Mouse (Mus musculus) heart, embryonic 14.5 days (tissue): ENCODE results near the gene Tbx21. TPM values are rescaled to one million over a fixed set of nuclear protein-coding genes. Genes with fewer than 3 reads are reported as not detected.

Experiments used
- ATAC-seq: fragments of 200-750 bp; cut with Nextera tagmentation; 2 replicates; pipeline ENCODE4 v1.8.0; 2017; ENCODE audit warnings: low read depth, moderate TSS enrichment; ENCODE audit not compliant: insufficient number of reproducible peaks, insufficient read depth, low FRiP score
- H3K27ac ChIP-seq, 2 experiments: fragments of 200-500 bp in 1 of 2; fragments of 300-500 bp in 1 of 2; sonication (generic) in 1 of 2; replicated peaks in 1 of 2; 2 replicates each; pipeline ENCODE4 v1.5.1; 2012 to 2014; ENCODE audit warnings: low read depth in 2 of 2, low read length in 2 of 2, control low read depth in 1 of 2, mild to moderate bottlenecking in 1 of 2, mixed read lengths in 1 of 2; ENCODE audit not compliant: control insufficient read depth in 1 of 2, insufficient read depth in 1 of 2
- H3K27me3 ChIP-seq: fragments of 300-500 bp; sonication (generic); 2 replicates; pipeline ENCODE4 v1.6.1; 2014; ENCODE audit warnings: mild to moderate bottlenecking, low read length, control low read depth; ENCODE audit not compliant: control insufficient read depth, insufficient read depth
- H3K36me3 ChIP-seq: fragments of 300-500 bp; sonication (generic); 2 replicates; pipeline ENCODE4 v1.6.1; 2014; ENCODE audit warnings: mild to moderate bottlenecking, control low read depth, low read length, mixed read lengths; ENCODE audit not compliant: control insufficient read depth, insufficient read depth
- H3K4me1 ChIP-seq, 2 experiments: fragments of 200-500 bp in 1 of 2; fragments of 300-500 bp in 1 of 2; sonication (generic) in 1 of 2; 2 replicates each; pipeline ENCODE4 v1.6.1; 2012 to 2014; ENCODE audit warnings: low read length in 2 of 2, control low read depth in 1 of 2, mixed read lengths in 1 of 2; ENCODE audit not compliant: control insufficient read depth in 2 of 2, insufficient read depth in 2 of 2
- H3K4me2 ChIP-seq: fragments of 300-500 bp; sonication (generic); 2 replicates; pipeline ENCODE4 v1.6.1; 2014; ENCODE audit warnings: mild to moderate bottlenecking, low read length
- H3K4me3 ChIP-seq, 2 experiments: fragments of 200-500 bp in 1 of 2; fragments of 300-500 bp in 1 of 2; sonication (generic) in 1 of 2; 2 replicates each; pipeline ENCODE4 v1.5.1; 2012 to 2014; ENCODE audit warnings: low read length in 2 of 2, mild to moderate bottlenecking in 2 of 2, control low read depth in 1 of 2, low read depth in 1 of 2, moderate library complexity in 1 of 2; ENCODE audit not compliant: control insufficient read depth in 1 of 2, insufficient read depth in 1 of 2
- H3K9ac ChIP-seq: fragments of 300-500 bp; sonication (generic); 2 replicates; pipeline ENCODE4 v1.6.1; 2014; ENCODE audit warnings: mild to moderate bottlenecking, low read length
- H3K9me3 ChIP-seq: fragments of 300-500 bp; sonication (generic); 2 replicates; pipeline ENCODE4 v1.6.1; 2016; ENCODE audit warnings: low read length, control low read depth; ENCODE audit not compliant: control insufficient read depth
- WGBS: fragments of 180-500 bp; shearing (Covaris S2); extraction: QIAGEN DNeasy Blood & Tissue Kit; methylation state at CpG from one replicate; pipeline ENCODE4 v1.1.7; 2014; 5-methylcytosine and 5-hydroxymethylcytosine counted together
- polyA plus RNA-seq: library from polyadenylated mRNA; unstranded; fragments of >200 nt; fragmentation: Nextera tagmentation; extraction: Ambion mirVana; gene quantifications from 2 replicates; pipeline ENCODE4 v1.2.1, GENCODE M21; 2014

Gene Tbx21
- polyA plus RNA-seq, 1 experiment from 2014 or later: 0.08 TPM

- Histone ChIP-seq H3K4me2 (no peak overlapping the region), H3K27me3 (peaks cover 25% of the 10 kb centered on the region), H3K9me3 (no peaks in the 10 kb centered on the region), H3K27ac (no peak overlapping the region), H3K4me3 (no peak overlapping the region), H3K36me3 (no peaks in the 10 kb centered on the region), H3K9ac (no peak overlapping the region), H3K4me1 (no peaks in the 10 kb centered on the region; a peak in 1 of 4 replicates)
- no peak for ATAC-seq
- WGBS: 11% methylated on average over 11 of the region's 11 CpGs
Measured at GRCm38 (mm10) chr11:97123282-97123890, 8.3 kb upstream of the Tbx21 start.

- Histone ChIP-seq H3K4me3 (no peak overlapping the region), H3K27ac (no peak overlapping the region), H3K9ac (no peak overlapping the region; the same call in 1 of the 2 replicates), H3K4me1 (peaks cover 0 to under 1% of the 10 kb centered on the region in 2 experiments; a peak in 1 of 4 replicates), H3K4me2 (no peak overlapping the region), H3K27me3 (peaks cover 39% of the 10 kb centered on the region), H3K36me3 (no peaks in the 10 kb centered on the region), H3K9me3 (no peaks in the 10 kb centered on the region)
- no peak for ATAC-seq
- WGBS: 45% methylated on average over 3 of the region's 3 CpGs
Measured at GRCm38 (mm10) chr11:97120641-97121040, 5.5 kb upstream of the Tbx21 start.

- Histone ChIP-seq H3K27me3 (peaks cover 44% of the 10 kb centered on the region), H3K27ac (no peak overlapping the region), H3K4me2 (no peak overlapping the region), H3K4me3 (no peak overlapping the region), H3K9ac (no peak overlapping the region), H3K36me3 (no peaks in the 10 kb centered on the region), H3K9me3 (no peaks in the 10 kb centered on the region), H3K4me1 (peaks cover 2 to 5% of the 10 kb centered on the region in 2 experiments; a peak in 2 of 4 replicates)
- WGBS: 51% methylated on average over 10 of the region's 10 CpGs
- ATAC-seq: no peak
Measured at GRCm38 (mm10) chr11:97120221-97120620, 5.1 kb upstream of the Tbx21 start.

GRCm38 (mm10) chr11:97115797-97116196 lies 666 bp upstream of the Tbx21 start:
- H3K27me3 ChIP-seq: peaks cover 70% of the 10 kb centered on the region
- peak overlapping the region in 1 of 2 experiments; percentile 46; a peak in 1 of 4 replicates for H3K4me3 ChIP-seq
- H3K4me1 ChIP-seq: peaks cover 2 to 17% of the 10 kb centered on the region in 2 experiments; a peak in 3 of 4 replicates
- no peaks in the 10 kb centered on the region for H3K36me3 ChIP-seq
- peak overlapping the region; percentile 76 for H3K4me2 ChIP-seq
- H3K27ac ChIP-seq: no peak overlapping the region
- no peak for ATAC-seq
- WGBS: 9% methylated on average over 11 of the region's 11 CpGs
- H3K9me3 ChIP-seq: no peaks in the 10 kb centered on the region
- H3K9ac ChIP-seq: no peak overlapping the region

GRCm38 (mm10) chr11:97112519-97113125 lies 2.5 kb downstream of the Tbx21 start:
- peaks cover 50% of the 10 kb centered on the region for H3K27me3 ChIP-seq
- WGBS: 81% methylated on average over 9 of the region's 9 CpGs

GRCm38 (mm10) chr11:97108976-97109375 lies 6.2 kb downstream of the Tbx21 start:
- no peak overlapping the region for H3K4me2 ChIP-seq
- H3K36me3 ChIP-seq: no peaks in the 10 kb centered on the region
- H3K9ac ChIP-seq: no peak overlapping the region
- H3K4me3 ChIP-seq: no peak overlapping the region
- peaks cover 14% of the 10 kb centered on the region for H3K27me3 ChIP-seq
- H3K9me3 ChIP-seq: no peaks in the 10 kb centered on the region
- H3K27ac ChIP-seq: no peak overlapping the region
- no peak for ATAC-seq
- 0 out of 4 replicates have a peak, but pooled peaks cover 0 to under 1% of the 10 kb centered on the region in 2 experiments for H3K4me1 ChIP-seq
- 82% methylated on average over 16 of the region's 16 CpGs for WGBS

More at GRCm38 (mm10) chr11:97112519-97113125, 2.5 kb downstream of the Tbx21 start:
- no peak overlapping the region for H3K9ac ChIP-seq
- no peak overlapping the region for H3K4me2 ChIP-seq
- no peak for ATAC-seq
- no peak overlapping the region for H3K4me3 ChIP-seq
- no peaks in the 10 kb centered on the region for H3K9me3 ChIP-seq
- H3K4me1 ChIP-seq: peaks cover 2 to 17% of the 10 kb centered on the region in 2 experiments; a peak in 3 of 4 replicates
- H3K27ac ChIP-seq: no peak overlapping the region
- no peaks in the 10 kb centered on the region for H3K36me3 ChIP-seq

- 88% methylated on average over 9 of the region's 9 CpGs for WGBS
Measured at GRCm38 (mm10) chr11:97104091-97104483, 11.0 kb downstream of the Tbx21 start.

More at GRCm38 (mm10) chr11:97104091-97104483, 11.0 kb downstream of the Tbx21 start:
- H3K36me3 ChIP-seq: no peaks in the 10 kb centered on the region
- H3K27ac ChIP-seq: no peak overlapping the region
- no peak overlapping the region for H3K4me3 ChIP-seq
- H3K9ac ChIP-seq: no peak overlapping the region
- H3K27me3 ChIP-seq: peaks cover 11% of the 10 kb centered on the region
- no peaks in the 10 kb centered on the region for H3K9me3 ChIP-seq
- H3K4me1 ChIP-seq: no peaks in the 10 kb centered on the region; a peak in 1 of 4 replicates
- H3K4me2 ChIP-seq: no peak overlapping the region
- no peak for ATAC-seq
